Mouse (Mus musculus): ENCODE data around the gene Zfp1. TPM values are rescaled to one million over a fixed set of nuclear protein-coding genes. Genes with fewer than 3 reads are reported as not detected.

Gene Zfp1
- polyA plus RNA-seq, 1 experiment, result 11.1 TPM

DNA sequence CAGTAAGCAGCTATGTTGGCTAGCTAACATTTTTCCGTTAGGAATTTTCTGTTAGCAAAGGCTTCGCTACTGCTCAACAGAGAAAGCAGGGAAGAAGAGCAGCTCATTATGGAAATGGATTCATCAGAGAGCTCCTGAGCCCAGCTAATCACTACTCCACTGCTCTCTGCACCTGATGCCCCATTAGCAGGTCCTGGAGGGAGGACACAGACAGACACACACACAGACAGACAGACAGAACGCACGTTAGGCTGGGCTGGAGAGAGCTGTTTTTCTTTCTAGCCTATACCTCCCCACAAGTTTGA is 74.2 kb downstream of the Zfp1 start:
- Histone ChIP-seq H3K27ac (ENCODE audit: control insufficient read depth, insufficient read depth, low read length) (no peak overlapping the region), H3K4me1 (replicated peaks; ENCODE audit: control insufficient read depth, insufficient read depth, low read length) (no peaks in the 10 kb centered on the region; the same call in 1 of the 2 replicates), H3K4me3 (ENCODE audit: control insufficient read depth, insufficient read depth, low read length) (no peak overlapping the region), H3K27me3 (ENCODE audit: control insufficient read depth, insufficient read depth, low read length) (no peaks in the 10 kb centered on the region), H3K36me3 (ENCODE audit: control insufficient read depth, insufficient read depth, low read length) (no peaks in the 10 kb centered on the region)
- no peak for DNase-seq
- 89% methylated on average over 4 of the region's 4 CpGs for WGBS
- TF ChIP-seq POLR2A (IDR thresholded peaks at IDR 0.05; ENCODE audit: control insufficient read depth, extremely low read depth, insufficient read depth, low read length, poor library complexity) (no peak), CTCF (IDR thresholded peaks at IDR 0.05; ENCODE audit: borderline replicate concordance, control insufficient read depth, extremely low read depth, insufficient read depth, low read length, poor library complexity) (no peak)

- Histone ChIP-seq H3K27me3 (ENCODE audit: control insufficient read depth, insufficient read depth, low read length) (no peaks in the 10 kb centered on the region), H3K27ac (ENCODE audit: control insufficient read depth, insufficient read depth, low read length) (no peak overlapping the region), H3K4me1 (replicated peaks; ENCODE audit: control insufficient read depth, insufficient read depth, low read length) (no peaks in the 10 kb centered on the region; the same call in 1 of the 2 replicates), H3K36me3 (ENCODE audit: control insufficient read depth, insufficient read depth, low read length) (no peaks in the 10 kb centered on the region), H3K4me3 (ENCODE audit: control insufficient read depth, insufficient read depth, low read length) (no peak overlapping the region)
- DNase-seq, result no peak
- TF ChIP-seq CTCF (IDR thresholded peaks at IDR 0.05; ENCODE audit: borderline replicate concordance, control insufficient read depth, extremely low read depth, insufficient read depth, low read length, poor library complexity), result no peak
- WGBS, result 78% methylated on average over 6 of the region's 6 CpGs
Measured at GRCm38 (mm10) chr8:111717866-111718265, 74.7 kb downstream of the Zfp1 start.

GRCm38 (mm10) chr8:111718937-111719336 is 75.7 kb downstream of the Zfp1 start:
- no peaks in the 10 kb centered on the region for H3K27me3 ChIP-seq (ENCODE audit: control insufficient read depth, insufficient read depth, low read length)
- H3K4me3 ChIP-seq (ENCODE audit: control insufficient read depth, insufficient read depth, low read length), result no peak overlapping the region
- no peaks in the 10 kb centered on the region; the same call in 1 of the 2 replicates for H3K4me1 ChIP-seq (replicated peaks; ENCODE audit: control insufficient read depth, insufficient read depth, low read length)
- H3K27ac ChIP-seq (ENCODE audit: control insufficient read depth, insufficient read depth, low read length), result no peak overlapping the region
- no peaks in the 10 kb centered on the region for H3K36me3 ChIP-seq (ENCODE audit: control insufficient read depth, insufficient read depth, low read length)
- no peak for TF ChIP-seq CTCF (IDR thresholded peaks at IDR 0.05; ENCODE audit: borderline replicate concordance, control insufficient read depth, extremely low read depth, insufficient read depth, low read length, poor library complexity)
- TF ChIP-seq POLR2A (IDR thresholded peaks at IDR 0.05; ENCODE audit: control insufficient read depth, extremely low read depth, insufficient read depth, low read length, poor library complexity), result no peak
- WGBS, result 31% methylated on average over 5 of the region's 5 CpGs
- no peak for DNase-seq

- Histone ChIP-seq H3K27me3 (ENCODE audit: control insufficient read depth, insufficient read depth, low read length) (no peaks in the 10 kb centered on the region), H3K4me3 (ENCODE audit: control insufficient read depth, insufficient read depth, low read length) (no peak overlapping the region), H3K4me1 (replicated peaks; ENCODE audit: control insufficient read depth, insufficient read depth, low read length) (no peaks in the 10 kb centered on the region; the same call in 1 of the 2 replicates), H3K27ac (ENCODE audit: control insufficient read depth, insufficient read depth, low read length) (no peak overlapping the region), H3K36me3 (ENCODE audit: control insufficient read depth, insufficient read depth, low read length) (no peaks in the 10 kb centered on the region)
- 46% methylated on average over 4 of the region's 4 CpGs for WGBS
- DNase-seq, result no peak
- TF ChIP-seq CTCF (IDR thresholded peaks at IDR 0.05; ENCODE audit: borderline replicate concordance, control insufficient read depth, extremely low read depth, insufficient read depth, low read length, poor library complexity) (no peak), POLR2A (IDR thresholded peaks at IDR 0.05; ENCODE audit: control insufficient read depth, extremely low read depth, insufficient read depth, low read length, poor library complexity) (no peak)
Measured at GRCm38 (mm10) chr8:111720115-111720544, 76.9 kb downstream of the Zfp1 start.

Other genes with a start within 250 kb of the Zfp1 start
- gene Fa2h, start 249.6 kb upstream of the Zfp1 start, polyA plus RNA-seq (2012; rRNA removed), result 0.73 and 0.87 TPM in 2 replicates
- gene Wdr59, start 121.3 kb upstream of the Zfp1 start, polyA plus RNA-seq (2012; rRNA removed), result 9.0 and 10.1 TPM in 2 replicates
- 946 and 968 TPM in 2 replicates for gene Znrf1, start 107.3 kb upstream of the Zfp1 start, polyA plus RNA-seq (2012; rRNA removed)
- gene Ldhd, start 13.0 kb upstream of the Zfp1 start, polyA plus RNA-seq (2012; rRNA removed), result 10.4 and 10.7 TPM in 2 replicates
- gene Ctrb1, start 47.6 kb downstream of the Zfp1 start, polyA plus RNA-seq (2012; rRNA removed), result 6.6 and 11.8 TPM in 2 replicates
- gene Bcar1, start 100.4 kb downstream of the Zfp1 start, polyA plus RNA-seq (2012; rRNA removed), result 11.8 and 14.0 TPM in 2 replicates
- gene Cfdp1, start 210.9 kb downstream of the Zfp1 start, polyA plus RNA-seq (2012; rRNA removed), result 5.5 and 5.8 TPM in 2 replicates
- gene Tmem170, start 233.3 kb downstream of the Zfp1 start, polyA plus RNA-seq (2012; rRNA removed), result 3.1 and 3.7 TPM in 2 replicates